Mouse (Mus musculus) bone marrow macrophage, adult 2 months (primary cell): ENCODE measurements around the gene Bsdc1.

ENCODE experiments used
- CTCF ChIP-seq: IDR thresholded peaks from 2 replicates; pipeline ENCODE4 v1.5.1; 2012; ENCODE audit warnings: low read depth, mild to moderate bottlenecking, low read length, moderate library complexity
- POLR2A ChIP-seq: IDR thresholded peaks from 2 replicates; pipeline ENCODE4 v1.6.1; 2012; ENCODE audit warnings: mild to moderate bottlenecking, low read depth, low read length, borderline replicate concordance

DNA sequence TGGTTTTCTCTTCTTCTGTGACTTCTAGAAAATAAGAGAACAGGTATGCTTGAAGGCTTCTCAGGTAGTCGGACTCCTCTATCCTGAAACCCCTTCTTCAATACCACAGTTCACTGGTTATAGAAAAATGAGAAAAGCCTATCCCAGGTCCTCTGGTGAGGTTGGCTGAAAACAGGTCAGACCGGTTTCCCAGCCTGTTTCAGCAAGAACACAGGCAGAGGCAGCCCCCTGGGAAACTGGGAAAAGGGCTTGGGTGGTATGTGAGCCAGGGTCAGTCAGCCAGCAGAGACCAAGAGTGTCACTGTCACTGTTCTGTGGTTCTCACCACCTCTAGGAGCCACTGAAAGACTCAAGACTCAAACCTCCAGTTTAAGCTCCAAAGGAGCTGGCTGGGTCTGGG is 55.5 kb downstream of the Bsdc1 start:
- TF ChIP-seq CTCF (no peak), POLR2A (no peak)
